Mouse (Mus musculus) 3T3-L1 (cell line): ENCODE results near the gene Cipc.

Source experiments
- DNase-seq: peaks from one replicate; pipeline ENCODE4 v3.0.0-alpha.2; 2015; ENCODE audit warnings: low read depth, low spot score

The Cipc gene

GRCm38 (mm10) chr12:86989890-86990754 is 43.3 kb downstream of the Cipc start, which contains the start of gene Zdhhc22:
Gene Zdhhc22, minus strand, starts transcription at chr12:86990430.
- no peak for DNase-seq

GRCm38 (mm10) chr12:86990755-86991110 is 43.9 kb downstream of the Cipc start:
- DNase-seq, result no peak

GRCm38 (mm10) chr12:86994166-86994565 is 47.3 kb downstream of the Cipc start:
- DNase-seq, result peak; percentile 38

GRCm38 (mm10) chr12:86994776-86995175 is 47.9 kb downstream of the Cipc start:
- DNase-seq, result no peak

- no peak for DNase-seq
These were observed 49.1 kb downstream of the Cipc start for GRCm38 (mm10) chr12:86995931-86996330.

- no peak for DNase-seq
These were observed 51.9 kb downstream of the Cipc start for GRCm38 (mm10) chr12:86998699-86999098.

- peak; percentile 63 for DNase-seq
These were observed 52.5 kb downstream of the Cipc start for GRCm38 (mm10) chr12:86999283-86999820.

- peak; percentile 69 for DNase-seq
These were observed 53.5 kb downstream of the Cipc start for GRCm38 (mm10) chr12:87000151-87000839.

- DNase-seq, result no peak
These were observed 54.0 kb downstream of the Cipc start for GRCm38 (mm10) chr12:87000840-87001176.

- DNase-seq, result no peak
These were observed 55.4 kb downstream of the Cipc start for GRCm38 (mm10) chr12:87002209-87002608.

- no peak for DNase-seq
These were observed 56.0 kb downstream of the Cipc start for GRCm38 (mm10) chr12:87002815-87003214.

- DNase-seq, result no peak
These were observed 56.8 kb downstream of the Cipc start for GRCm38 (mm10) chr12:87003606-87004005.

- no peak for DNase-seq
These were observed 57.8 kb downstream of the Cipc start for GRCm38 (mm10) chr12:87004596-87004995.
